Mouse (Mus musculus) natural killer cell, adult 2 months (primary cell): Measurements from ENCODE around the gene Clic4.
A peak's percentile ranks its signal among the peaks of the same experiment; 100 is the strongest.

ENCODE experiments used
- DNase-seq, 2 experiments: peaks; one replicate each; pipeline ENCODE4 v3.0.0; 2022; ENCODE audit warnings: low spot score in 2 of 2

Gene Clic4

DNA sequence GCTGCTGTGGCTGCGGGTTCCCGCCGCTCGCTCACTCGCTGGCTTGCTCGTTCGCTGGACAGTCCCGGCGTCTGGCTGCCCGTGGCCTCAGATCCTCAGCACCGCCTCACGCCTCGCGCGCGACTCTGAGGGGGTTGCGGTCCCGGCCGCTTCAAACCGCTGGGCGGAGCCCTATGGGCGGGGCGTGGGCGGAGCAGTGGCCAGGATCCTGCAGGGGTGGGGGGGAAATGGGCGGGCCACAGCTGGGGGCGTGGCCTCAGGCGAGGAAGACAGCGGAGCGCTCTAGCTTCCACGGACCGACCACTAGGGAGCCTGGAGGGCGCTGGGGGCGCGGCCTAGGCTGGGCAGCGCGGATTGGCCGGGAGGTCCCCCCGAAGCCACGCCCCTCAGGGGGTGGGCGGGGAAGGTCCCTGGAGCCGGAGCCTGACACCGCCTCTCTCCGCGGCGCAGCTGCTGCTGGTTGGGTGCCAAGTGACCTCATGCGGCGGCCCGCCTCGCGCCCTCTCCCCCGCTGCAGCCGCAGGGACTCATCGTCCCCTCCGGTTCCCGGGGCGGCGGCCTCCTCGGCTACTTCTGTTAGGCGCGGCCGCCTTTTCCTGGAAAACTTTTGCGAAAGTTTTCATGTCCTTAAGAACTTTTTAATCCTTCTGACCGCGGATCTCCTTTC, at the start of gene Clic4:
Clic4 (minus strand) TSS at position 175 of the 667 bp plus-strand sequence.
- peak; percentile 99 for DNase-seq

- DNase-seq = peak; percentile 51 to 68
Observed at GRCm38 (mm10) chr4:135317966-135318365, 45.4 kb upstream of the Clic4 start.

- no peak for DNase-seq
Observed at GRCm38 (mm10) chr4:135317539-135317938, 44.9 kb upstream of the Clic4 start.

- DNase-seq = no peak
Observed at GRCm38 (mm10) chr4:135315287-135315686, 42.7 kb upstream of the Clic4 start.

DNA sequence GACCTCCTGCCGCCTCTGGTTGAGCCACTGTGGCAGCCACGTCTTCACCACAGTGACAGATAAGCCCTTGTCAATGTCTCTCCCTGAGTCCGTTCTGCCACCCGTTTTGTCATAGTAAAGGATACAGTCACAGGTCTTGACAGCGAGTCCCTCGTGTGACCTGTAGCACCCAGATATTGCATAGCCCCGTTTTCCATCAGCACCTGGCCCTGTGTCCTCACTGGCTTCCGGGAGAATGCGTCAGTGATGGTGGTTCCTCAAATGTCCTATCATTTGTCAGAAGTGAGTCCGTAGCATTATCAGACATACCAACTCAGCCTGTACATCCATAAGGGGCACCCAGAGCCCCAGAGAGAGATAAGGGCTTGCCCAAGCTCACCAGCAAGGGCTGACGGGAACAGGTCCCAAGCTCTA, 41.8 kb upstream of the Clic4 start:
- no peak for DNase-seq

DNA sequence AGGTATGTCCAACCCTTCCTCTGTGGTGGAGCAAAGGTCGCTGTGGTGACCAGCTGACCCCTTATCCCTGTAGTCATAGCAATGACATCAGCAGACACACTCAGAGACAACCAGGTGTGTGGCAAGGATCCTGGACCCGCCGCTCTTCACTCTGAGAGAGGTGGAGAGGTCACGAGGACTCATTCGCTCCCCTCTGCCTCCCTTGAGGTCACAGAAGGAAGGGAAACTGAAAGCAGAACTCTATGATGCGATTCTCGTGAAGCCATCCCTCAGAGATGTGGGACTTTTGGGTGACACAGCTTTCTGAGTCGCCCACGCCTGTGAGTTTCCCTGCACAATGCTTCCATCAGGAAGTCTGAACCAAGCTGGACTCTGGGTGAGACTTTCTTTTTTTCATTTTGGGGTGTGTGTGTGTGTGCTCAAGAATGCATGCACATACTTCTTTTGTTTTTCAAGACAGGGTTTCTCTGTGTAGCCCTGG, 41.2 kb upstream of the Clic4 start:
- DNase-seq = peak; percentile 77 to 81

DNA sequence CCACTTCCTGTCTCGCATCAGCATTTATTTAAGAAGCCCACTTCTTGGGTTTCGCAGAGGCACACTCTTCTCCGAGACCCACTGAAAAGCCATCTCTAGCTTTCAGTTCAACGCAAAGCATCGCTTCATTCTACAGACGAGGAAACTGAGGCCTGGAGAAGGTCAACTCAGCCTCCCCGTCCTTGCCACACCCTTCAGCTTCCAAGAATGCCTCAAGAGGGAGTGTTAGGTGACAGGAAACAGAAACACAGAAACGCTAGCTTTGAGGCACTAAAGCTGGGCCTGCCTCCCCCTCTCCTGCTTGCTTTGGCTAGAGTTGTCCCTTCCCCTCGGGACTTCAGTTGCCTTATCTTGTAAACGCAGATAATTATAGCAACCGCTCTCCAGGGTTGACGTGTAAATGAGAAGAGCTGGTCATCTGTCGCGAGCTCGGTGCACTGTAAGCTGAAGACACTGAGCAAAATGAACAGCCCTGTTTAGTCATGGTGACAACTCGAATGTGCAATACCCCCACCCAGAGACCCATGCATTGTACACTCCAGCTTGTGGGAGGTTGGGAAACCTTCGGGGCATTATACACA, 40.6 kb upstream of the Clic4 start:
- DNase-seq = no peak

DNA sequence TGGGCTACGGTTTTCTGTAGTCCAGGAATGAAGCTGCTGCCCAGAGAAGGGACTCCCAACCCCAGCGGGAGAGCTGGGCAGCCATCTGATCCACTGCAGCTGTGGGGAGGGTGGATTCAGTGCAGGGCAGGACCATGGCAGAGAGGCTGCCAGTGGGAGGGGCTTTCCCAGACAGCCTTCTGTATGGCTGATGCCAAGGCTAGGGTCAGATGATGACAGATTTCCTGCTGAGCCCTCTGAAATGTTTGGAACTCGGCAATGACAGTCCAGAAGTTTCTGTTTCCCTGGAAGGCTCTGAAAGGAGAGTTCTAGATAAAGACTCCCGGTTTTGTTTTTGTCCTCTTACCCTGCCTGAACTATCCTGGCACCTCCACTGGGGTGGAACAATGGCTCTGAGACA, 40.1 kb upstream of the Clic4 start:
- no peak for DNase-seq

- no peak for DNase-seq
Observed at GRCm38 (mm10) chr4:135310371-135310770, 37.8 kb upstream of the Clic4 start.

- no peak for DNase-seq
Observed at GRCm38 (mm10) chr4:135309726-135310125, 37.1 kb upstream of the Clic4 start.

DNA sequence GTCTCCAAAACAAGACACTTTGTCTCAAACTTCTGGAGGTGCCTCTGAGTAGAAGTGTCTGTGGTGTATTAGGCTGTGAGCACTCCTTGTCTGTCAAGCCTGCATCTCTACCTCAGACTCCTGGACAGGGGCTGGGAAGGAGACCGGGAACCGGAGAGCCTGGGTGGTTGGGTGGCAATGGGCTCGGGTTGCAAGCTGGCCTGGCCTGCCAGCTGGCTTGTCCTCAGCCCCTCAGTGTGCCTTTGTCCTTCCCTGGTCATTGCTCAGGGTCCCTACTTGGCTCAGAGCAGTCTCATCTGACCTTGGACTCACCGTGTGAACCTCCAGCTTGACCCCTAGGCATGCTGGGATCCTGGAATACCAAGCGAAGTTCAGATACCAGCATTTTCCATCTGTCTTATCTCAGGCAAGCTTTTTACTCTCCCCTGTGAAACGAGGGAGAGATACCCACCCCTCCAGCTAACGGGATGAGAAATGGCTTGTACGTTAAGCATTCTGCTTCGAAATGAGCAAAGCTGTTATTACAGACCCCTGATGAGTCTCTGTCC, 36.6 kb upstream of the Clic4 start:
- no peak for DNase-seq

DNA sequence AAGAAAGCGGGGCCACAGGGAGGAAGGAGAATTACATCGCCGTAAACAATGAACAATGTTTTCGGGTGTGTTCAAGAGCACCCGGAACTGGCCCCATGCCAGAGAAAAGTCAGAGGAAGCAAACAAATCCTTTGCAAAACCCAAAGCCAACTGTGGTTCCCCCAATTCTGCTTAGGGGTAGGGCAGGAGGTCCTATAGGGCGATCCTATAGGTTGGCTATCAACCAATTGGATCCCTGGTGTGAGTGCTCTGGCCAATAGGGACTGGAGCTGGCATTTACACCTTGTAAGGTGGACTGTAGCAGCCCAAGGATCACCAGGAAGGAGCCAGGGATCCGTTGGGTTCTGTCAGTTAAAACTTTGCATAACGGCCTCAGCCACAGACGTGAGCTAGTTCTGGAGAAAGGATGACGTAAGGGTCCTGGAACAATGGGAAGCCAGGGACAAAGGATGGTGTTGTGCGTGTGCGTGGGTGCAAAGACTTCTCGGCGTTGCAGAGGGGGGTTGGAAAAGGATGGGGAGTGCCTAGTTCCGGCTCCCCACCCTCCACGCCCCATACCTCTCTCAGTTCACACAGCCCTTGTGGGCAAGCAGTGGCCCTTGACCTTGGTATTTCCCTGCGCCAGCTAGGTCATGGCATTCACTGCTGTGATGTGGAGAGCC, 34.5 kb upstream of the Clic4 start:
- DNase-seq = no peak

DNA sequence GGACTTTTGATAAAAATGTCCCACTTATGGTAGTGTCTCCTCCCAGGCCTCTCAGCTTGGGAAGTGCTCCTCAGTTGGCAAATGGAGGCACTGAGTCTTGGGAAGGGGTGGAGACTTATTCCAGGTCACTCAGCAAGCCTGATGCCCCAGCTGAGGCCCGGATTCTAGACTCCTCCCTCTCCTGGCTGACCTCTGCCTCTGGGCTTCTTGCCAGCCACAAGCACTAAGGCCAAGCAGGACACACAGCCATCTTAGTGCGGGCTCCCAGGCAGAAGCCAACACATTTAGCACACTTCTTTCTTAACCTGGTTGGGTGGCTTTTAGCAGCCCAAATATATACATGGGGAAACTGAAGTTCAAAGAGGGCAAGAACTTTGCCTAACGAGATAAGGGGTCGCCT, 33.9 kb upstream of the Clic4 start:
- DNase-seq = no peak

DNA sequence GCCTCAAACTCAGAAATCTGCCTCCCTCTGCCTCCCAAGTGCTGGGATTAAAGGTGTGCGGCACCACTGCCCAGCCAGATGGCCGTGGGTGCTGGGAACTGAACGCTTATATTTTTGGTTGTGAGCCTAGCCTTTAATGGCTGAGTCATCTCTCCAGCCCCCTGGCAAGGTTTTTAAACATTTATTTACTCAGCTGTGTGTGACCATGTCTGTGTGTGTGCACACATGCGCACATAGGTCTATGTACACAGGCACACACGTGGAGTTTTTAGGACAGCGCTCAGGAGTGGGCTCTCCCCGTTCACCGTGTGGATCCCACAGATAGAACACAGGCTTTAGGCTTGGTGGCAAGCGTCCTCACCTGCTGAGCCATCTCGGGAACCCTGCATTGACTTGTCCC, 29.6 kb upstream of the Clic4 start:
- no peak for DNase-seq

DNA sequence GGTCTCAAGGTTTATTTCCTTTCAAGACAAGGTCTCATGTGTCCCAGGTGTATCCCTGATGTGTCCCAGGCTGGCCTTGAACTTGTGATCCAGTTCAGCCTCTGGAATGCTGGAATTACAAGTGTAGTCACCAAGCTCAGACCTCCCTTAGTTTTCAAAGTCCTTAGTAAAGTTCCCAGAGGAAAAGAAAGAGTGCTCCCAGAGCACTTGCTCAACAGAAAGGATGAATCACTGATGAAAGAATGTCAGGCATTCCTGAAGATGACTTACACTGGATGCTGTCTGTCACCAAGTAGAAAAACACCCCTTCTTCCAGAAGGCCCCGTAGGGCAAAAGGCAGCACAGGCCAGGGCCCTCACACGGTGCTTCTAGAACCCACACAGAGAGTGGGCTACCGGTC, 28.6 kb upstream of the Clic4 start:
- no peak for DNase-seq

GRCm38 (mm10) chr4:135300248-135301041, 27.8 kb upstream of the Clic4 start:
- peak in 1 of 2 experiments; percentile 20 for DNase-seq

DNA sequence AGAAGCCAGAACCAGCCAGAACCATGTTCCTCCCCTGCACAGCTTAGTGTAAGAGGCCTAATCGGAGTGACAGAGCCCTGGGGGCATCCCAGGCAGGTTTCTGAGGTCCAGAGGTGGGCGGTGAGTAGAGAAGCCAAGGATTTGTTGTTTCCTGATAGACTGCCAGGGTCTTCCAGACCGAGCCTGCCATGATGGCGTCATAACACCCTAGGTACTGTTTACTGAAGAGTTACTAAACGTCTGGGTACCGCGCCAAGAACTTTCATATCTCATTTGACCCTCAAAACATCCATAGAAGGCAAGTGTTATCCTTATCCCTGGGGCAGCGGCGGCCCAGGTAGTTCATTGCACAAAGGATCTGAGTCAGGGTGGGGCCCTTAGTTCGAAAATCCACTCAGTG, 26.1 kb upstream of the Clic4 start:
- no peak for DNase-seq

DNA sequence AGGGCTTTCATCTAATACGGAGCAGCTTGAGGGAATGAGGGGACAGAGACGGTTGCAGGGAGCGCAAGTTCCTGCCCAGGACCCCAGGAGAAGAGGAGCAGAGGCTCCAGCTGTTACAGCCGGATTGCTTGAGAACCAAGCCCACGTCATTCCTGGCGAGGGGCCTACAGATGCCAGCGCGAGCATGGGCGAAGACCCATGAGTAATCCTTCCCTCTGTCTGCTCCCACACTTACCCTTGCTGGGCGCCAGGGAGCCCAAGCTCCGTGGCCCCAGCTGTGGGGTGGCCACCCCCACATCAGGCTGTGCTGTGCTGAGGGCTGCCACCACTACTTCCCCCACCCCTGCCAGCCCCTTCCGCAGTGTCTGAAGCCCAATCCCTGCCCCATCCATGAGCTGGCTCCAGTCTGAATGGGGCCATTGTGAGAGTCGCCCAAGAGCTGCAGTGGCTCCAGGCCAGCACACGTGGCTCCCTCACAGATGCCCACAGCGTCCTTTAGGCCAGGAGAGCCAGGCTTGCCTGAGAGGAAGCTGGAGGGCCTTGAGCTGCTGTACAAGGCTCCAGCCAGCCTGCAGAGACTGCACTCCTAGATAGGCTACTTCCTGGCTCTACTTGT, 25.4 kb upstream of the Clic4 start:
- DNase-seq = no peak

DNA sequence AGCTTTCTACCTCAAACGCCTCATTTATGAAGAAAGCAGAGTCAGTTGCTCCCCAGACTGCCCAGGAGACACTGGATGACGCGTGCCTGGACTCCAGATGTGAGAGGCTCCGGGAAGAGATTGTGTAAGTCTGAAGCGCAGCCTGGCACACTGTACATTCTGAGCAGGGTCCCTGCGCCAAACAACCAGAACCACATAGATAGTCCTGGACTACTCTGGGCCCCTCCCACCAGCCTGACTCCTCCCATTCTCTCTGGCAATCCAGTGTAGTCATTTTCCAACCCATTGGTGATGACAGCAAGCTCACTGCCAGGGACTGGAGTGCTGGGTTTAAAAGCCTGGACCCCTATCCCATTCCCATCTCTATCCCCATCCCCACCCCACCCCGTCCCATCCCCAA, 24.5 kb upstream of the Clic4 start:
- DNase-seq = no peak

GRCm38 (mm10) chr4:135296565-135296964, 24.0 kb upstream of the Clic4 start:
- DNase-seq = no peak

GRCm38 (mm10) chr4:135293813-135294212, 21.2 kb upstream of the Clic4 start:
- no peak for DNase-seq
